Mouse (Mus musculus): ENCODE data around the gene A830005F24Rik.

DNA sequence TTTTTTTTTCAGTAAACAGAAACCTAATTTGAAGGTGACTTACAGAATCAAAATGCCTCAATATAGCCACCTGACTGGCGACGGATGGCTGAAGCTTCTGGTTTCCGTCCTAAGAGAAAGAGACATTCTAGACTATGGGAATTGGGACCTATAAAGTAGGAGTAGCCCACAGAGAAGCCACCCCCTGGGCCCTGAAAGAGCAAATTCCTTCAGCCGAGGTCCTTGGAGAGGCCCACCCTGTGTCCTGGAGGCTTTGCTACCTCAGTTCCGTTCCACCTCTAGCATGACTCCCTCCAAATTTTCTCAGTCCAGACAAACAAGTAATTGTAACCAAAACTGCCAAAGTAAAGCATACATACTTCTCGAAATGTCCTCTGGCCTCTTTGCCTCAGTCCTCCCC, 34.3 kb downstream of the A830005F24Rik start:
- TF ChIP-seq TAL1 (IDR thresholded peaks at IDR 0.05; ENCODE audit: low read length) (no peak), GATA1 (IDR thresholded peaks at IDR 0.05; ENCODE audit: low read length) (no peak)
